Mouse (Mus musculus) spleen, postnatal 10 days (tissue): ENCODE results near the gene Naa10.

Experiments used
- DNase-seq, 2 experiments: peaks; one replicate each; pipeline ENCODE4 v3.0.0; 2021 to 2022; ENCODE audit warnings: low spot score in 2 of 2

The Naa10 gene

GRCm38 (mm10) chrX:73914827-73915703 is 6.7 kb downstream of the Naa10 start:
- peak; percentile 54 to 89 for DNase-seq

- peak; percentile 26 to 55 for DNase-seq
Observed at GRCm38 (mm10) chrX:73911588-73911987, 10.2 kb downstream of the Naa10 start.

GRCm38 (mm10) chrX:73911156-73911555 is 10.6 kb downstream of the Naa10 start:
- DNase-seq = peak; percentile 54 to 68

GRCm38 (mm10) chrX:73910451-73910850 is 11.3 kb downstream of the Naa10 start:
- DNase-seq = no peak

GRCm38 (mm10) chrX:73910049-73910448 is 11.7 kb downstream of the Naa10 start:
- no peak for DNase-seq

GRCm38 (mm10) chrX:73897959-73898358 is 23.8 kb downstream of the Naa10 start:
- no peak for DNase-seq

- DNase-seq = peak; percentile 36 to 74
Observed at GRCm38 (mm10) chrX:73895719-73896118, 26.0 kb downstream of the Naa10 start, which contains the start of gene L1cam. TSS of gene L1cam (minus strand) at chrX:73896105.

GRCm38 (mm10) chrX:73892833-73893232 is 28.9 kb downstream of the Naa10 start:
- no peak for DNase-seq

GRCm38 (mm10) chrX:73891551-73892152 is 30.1 kb downstream of the Naa10 start, which contains the start of gene Avpr2:
TSS of gene Avpr2 (plus strand) at chrX:73892102.
- no peak for DNase-seq

- no peak for DNase-seq
Observed at GRCm38 (mm10) chrX:73881463-73881862, 40.3 kb downstream of the Naa10 start.

- DNase-seq = no peak
Observed at GRCm38 (mm10) chrX:73881036-73881427, 40.7 kb downstream of the Naa10 start.

- peak in 1 of 2 experiments; percentile 60 for DNase-seq
Observed at GRCm38 (mm10) chrX:73880194-73881035, 41.3 kb downstream of the Naa10 start.

GRCm38 (mm10) chrX:73877014-73877413 is 44.7 kb downstream of the Naa10 start:
- no peak for DNase-seq

- no peak for DNase-seq
Observed at GRCm38 (mm10) chrX:73875881-73876280, 45.9 kb downstream of the Naa10 start.

- no peak for DNase-seq
Observed at GRCm38 (mm10) chrX:73871956-73872355, 49.8 kb downstream of the Naa10 start.

GRCm38 (mm10) chrX:73871474-73871873 is 50.3 kb downstream of the Naa10 start:
- no peak for DNase-seq

- DNase-seq = peak in 1 of 2 experiments; percentile 65
Observed at GRCm38 (mm10) chrX:73869334-73869733, 52.4 kb downstream of the Naa10 start.

- peak in 1 of 2 experiments; percentile 44 for DNase-seq
Observed at GRCm38 (mm10) chrX:73867852-73868251, 53.9 kb downstream of the Naa10 start.

GRCm38 (mm10) chrX:73867256-73867655 is 54.5 kb downstream of the Naa10 start:
- no peak for DNase-seq
